Mouse (Mus musculus): ENCODE results near the gene Slc4a2.

The Slc4a2 gene

DNA sequence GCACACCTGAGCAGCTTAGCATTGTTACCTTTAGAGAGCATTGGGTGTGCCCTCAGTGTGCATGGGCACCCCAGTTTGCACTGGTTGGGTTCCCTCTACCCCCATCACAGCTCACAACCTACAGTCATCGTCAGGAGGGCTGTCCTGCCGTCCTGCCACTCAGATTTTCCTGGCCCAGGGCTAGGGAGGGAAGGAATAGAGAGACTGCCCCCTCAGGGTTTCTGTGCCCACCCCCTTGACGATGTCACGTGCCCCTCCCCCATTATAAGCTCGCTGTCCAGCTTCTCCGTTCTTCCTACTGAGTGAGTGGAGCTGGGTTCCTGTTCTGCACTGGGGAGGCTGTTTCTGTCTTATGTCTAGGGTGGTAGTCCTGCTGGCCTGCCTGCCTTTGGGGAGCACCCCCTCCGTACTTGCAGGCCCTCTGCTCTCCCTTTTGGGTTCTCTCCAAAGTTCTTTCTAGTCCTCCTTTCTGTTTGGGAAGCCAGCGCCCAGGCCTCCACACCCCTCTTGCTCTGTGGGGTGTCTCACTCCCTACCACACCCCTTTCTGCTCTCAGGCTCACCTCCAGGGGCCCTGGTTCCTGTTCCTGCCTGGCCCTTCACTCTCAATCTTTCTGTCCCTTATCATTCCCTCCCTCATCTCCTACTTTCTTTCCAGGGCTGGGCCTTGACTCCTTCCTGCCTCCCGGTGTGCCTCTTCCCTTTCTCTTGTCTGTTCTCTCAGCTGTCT is 3.1 kb downstream of the Slc4a2 start:
- DNase-seq (ENCODE audit: low spot score) = no peak

DNA sequence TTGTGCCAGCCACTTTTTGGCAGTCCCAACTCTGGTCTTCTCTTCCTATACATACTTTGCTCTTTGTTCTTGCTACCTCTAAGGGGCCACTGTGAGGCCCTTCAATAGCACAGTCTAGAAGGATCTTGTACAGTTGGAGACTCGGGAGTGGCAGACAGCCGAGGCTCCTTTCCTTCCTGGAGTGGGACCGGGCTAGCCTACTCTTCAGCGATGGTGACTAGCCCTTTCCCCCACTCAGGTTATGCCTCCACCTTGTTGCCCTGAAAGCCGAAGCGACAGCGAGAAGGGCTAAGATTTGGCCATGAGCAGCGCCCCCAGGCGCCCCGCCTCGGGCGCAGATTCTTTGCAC is 3.6 kb downstream of the Slc4a2 start:
- no peak for DNase-seq (ENCODE audit: low spot score)

DNA sequence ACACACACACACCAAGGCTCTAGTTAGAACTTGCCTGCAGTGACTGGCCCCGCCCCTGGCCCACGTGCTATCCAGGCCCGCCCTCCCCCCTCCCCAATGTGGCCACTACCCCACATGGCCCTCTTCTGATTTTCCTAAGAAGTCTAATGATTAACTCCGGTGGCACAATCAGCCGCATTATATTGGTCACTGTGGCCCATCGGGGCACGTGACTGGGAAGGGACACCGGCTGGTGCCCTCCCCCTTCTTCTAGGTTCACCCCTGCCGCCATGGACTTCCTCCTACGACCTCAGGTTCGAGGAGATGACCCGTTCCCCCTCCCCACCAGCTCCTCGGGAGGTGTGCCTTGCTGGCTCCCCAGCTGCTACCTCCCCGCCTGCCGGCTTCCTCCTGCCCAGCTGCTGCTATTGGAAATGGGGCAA is 4.4 kb downstream of the Slc4a2 start:
- peak; percentile 25 for DNase-seq (ENCODE audit: low spot score)

DNA sequence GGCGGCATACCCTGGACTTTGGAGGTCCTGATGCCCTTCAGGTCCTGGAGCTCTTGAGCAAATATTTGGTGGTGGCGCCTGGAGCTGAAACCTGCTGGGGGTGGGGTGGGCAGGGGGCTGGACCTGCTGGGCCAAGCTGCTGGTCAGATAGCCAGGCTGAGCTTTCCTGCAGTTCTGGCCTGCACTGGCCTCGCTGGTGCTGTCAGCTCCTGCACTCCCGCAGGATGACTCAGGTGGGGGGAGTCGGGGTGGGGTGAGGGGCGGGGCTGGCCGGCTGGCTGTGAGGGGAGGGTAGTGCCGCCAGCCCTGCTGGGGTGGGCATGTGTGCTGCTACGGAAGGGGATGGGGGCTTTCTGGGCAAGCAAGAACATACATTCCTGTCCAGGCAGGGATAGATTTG is 5.0 kb downstream of the Slc4a2 start:
- DNase-seq (ENCODE audit: low spot score) = no peak

DNA sequence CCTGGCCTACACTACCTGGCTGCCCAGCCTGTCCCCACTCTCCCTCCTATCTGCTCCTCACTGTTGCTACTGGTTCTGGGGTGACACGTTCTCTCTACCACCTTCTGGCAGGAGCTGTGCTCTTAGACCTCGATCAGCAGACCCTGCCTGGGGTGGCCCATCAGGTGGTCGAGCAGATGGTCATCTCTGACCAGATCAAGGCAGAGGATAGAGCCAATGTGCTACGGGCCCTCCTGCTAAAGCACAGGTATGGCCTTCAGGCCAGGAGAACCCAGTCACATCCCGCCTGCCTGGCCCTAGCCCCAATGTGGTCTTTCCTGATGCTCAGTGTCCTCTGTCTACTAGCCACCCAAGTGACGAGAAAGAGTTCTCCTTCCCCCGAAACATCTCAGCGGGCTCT is 10.4 kb downstream of the Slc4a2 start:
- DNase-seq (ENCODE audit: low spot score) = no peak

DNA sequence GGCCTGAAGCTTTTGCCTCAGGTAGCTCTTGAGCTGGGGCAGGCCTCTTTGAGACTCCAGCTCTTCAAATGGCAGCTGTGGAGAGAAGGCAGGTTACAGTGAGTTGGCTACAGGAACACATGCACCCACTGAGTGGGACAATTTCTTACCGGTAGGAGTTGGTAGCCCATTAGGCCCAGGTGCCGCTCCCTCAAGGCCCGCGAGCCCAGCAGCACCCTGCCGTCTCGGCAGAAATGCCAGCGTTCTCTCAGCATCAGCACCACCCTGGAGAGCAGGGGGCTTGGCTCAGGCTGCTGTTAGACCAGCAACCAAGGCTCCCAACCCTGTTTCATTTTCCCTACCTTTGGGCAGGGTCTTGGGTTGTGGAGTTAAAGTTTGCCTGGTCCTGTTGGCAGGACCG is 17.6 kb downstream of the Slc4a2 start:
- DNase-seq (ENCODE audit: low spot score) = no peak

DNA sequence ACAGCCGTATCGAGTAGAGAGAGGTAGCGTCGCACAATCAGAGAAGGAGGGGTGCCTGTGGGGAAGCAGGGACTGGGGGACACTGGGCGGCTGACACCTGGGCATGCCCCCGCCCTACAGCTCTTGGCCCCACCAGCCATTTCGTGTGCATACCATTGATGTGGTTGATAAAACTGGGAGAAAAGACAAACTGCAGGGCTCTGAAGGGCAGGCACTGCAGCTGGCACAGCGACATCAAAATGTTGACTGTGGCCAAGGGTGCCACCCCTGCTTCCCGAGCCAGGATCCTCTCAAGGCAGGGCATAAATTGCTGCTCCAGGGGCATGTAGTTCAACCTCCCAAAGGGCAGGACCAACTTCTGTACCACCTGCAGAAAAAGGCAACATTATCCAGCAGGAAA is 18.4 kb downstream of the Slc4a2 start:
- DNase-seq (ENCODE audit: low spot score) = no peak

DNA sequence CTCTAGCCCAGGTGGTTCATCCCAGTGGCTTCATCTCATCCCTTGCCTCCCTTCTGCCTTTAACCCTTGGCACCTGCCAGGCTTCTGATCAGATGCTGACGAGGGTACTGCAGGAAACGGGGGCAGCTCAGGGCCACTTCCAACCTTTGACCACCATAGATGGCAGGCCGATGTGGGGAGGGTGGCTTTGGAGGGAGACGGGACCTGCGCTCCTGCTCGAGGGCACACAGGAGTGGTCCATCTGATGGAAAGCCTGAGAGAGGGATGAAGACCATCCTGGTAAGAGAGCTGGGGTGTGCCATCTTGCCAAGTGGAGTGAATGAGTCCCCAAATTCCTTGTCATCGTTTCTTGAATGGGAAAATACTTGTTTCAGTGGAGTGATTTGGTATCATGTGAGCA is 19.6 kb downstream of the Slc4a2 start:
- no peak for DNase-seq (ENCODE audit: low spot score)

DNA sequence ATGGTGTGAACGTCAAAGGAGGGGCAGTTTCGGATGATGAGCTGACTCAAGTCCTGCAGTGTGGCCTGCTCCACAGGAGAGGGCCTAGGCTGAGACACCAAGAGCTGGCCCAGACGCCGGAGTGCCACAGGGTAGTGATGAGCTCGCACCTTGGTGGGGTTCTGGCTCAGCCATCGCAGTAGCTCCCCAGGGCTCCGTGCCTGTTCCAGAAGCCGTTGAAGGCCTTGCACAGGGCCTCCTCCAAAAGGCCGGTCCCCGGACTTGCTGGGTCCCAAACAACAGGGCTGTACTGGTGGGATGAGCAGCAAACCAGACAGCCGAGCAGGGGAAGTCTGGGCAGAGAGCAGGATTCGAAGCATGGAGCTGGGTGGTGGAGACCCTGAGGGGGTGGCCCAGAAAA is 20.3 kb downstream of the Slc4a2 start:
- DNase-seq (ENCODE audit: low spot score) = no peak

DNA sequence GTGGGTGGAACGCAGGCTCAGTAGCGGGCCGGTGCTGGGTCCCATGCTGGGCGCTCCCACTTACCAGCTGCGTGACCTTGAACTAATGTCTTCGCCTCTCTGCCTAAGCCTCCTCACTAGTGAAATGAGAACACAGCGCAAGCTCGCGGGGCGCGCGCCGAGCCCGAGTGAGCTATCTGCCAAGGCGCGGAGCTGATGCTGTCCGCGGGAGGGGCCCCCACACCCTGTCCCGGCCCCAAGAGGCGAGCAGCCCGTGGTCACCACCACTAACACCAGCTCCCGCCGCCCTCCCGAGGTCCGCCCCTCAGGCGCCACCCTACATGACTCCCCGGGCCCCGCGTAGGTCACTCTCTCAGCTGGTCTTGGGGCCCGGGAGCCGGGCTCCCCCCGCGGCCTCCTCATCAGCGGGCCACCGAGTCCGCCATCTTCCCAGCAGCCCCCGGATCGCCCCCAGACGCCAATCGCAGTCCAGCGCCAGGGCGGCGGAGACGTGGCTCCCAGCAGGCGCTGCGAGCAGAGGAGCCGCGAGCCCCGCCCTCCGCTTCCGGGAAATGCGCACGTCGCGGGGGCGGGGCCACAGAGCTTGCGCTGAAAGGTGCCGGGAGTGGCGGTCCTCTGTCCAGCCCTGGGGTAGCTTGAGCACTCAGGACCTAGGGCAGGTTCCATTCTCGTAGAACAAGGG is 21.2 kb downstream of the Slc4a2 start, which contains the start of gene Fastk:
Gene Fastk, minus strand, starts transcription at position 542 of the 682 bp plus-strand sequence.
- DNase-seq (ENCODE audit: low spot score) = peak; percentile 93

DNA sequence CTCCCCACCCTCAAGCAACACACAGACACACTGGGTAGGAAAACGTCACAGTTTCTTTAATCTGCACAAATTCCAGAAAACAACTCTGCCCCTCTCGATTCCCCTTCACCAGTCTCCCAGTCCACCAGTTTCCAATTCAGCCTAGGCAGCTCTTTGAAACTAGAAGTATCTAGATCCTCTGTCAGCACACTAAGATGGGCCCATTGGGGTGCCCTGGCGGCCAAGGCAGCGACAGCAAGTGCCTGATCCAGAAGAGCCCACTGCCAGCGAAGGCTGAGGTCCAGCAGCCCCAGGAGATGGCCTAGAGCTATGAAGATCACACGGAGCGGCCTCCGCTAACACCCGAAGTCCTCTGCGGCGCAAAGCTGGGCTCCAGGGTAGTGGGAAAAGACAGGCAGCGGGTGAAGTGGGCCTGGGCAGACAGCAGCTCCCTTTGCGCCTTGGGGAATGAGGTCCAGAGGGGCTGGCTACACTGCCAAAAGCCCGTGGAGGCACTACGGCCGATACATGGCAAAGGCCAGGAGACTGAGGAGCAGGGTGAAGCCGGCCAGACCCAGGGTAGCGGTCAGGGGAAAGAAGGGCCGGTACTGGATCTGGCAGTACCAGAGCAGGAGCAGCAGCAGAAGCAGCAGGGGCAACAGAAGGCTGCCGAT is 21.9 kb downstream of the Slc4a2 start:
- no peak for DNase-seq (ENCODE audit: low spot score)

DNA sequence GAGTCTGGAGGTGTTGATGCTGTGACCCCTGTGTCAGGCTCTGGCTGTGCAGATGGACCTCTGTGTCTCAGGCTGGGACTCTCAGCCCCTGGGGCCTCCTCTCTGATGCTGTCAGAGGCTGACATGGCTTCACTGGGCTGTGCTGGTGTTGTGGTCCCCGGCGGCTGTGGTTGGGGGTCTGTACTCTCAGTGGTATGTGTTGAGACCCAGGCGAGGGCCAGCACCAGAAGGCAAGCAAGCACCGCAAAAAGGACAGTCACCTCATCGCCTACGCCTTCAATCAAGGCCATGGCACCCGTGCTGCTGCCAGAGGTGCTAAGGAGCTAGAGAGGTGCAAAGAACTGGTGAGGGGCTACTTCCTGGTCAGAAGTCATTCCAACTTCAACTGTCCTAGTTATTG is 23.0 kb downstream of the Slc4a2 start:
- DNase-seq (ENCODE audit: low spot score) = no peak

DNA sequence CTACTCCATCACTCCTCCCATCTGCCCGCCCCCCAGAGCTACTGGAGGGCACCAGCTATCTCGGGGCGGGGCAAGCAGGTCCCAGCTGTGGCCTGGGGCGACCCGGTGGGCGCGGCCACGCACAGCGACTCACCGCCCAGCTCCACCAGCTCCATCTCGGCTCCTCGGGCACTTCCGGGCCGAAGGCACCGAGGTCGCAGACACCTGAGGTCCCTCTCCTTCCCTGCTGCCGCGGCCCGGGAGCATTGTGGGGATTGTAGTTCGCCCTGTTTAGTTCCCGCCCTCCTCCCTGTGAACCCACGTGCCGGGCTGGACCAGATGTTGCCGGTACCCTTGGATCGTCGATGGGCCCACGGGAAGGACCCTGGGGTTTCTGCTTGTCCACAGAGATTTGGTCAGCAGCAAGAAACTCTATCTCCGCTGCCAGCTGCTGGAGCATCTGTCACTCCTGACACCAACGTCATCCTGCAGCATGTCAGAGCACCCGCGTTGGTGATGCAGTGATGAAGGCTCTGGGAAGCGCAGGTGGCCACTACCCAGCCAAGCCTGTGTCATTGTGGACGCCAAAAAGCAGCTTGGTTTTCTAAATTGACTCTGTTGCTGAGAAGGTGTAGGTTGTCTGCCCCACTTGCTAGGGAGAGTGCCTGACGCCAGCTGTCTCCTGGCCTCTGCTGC is 24.1 kb downstream of the Slc4a2 start, which contains the start of gene Tmub1:
Gene Tmub1, minus strand, starts transcription at position 231 of the 675 bp plus-strand sequence.
- peak; percentile 85 for DNase-seq (ENCODE audit: low spot score)

DNA sequence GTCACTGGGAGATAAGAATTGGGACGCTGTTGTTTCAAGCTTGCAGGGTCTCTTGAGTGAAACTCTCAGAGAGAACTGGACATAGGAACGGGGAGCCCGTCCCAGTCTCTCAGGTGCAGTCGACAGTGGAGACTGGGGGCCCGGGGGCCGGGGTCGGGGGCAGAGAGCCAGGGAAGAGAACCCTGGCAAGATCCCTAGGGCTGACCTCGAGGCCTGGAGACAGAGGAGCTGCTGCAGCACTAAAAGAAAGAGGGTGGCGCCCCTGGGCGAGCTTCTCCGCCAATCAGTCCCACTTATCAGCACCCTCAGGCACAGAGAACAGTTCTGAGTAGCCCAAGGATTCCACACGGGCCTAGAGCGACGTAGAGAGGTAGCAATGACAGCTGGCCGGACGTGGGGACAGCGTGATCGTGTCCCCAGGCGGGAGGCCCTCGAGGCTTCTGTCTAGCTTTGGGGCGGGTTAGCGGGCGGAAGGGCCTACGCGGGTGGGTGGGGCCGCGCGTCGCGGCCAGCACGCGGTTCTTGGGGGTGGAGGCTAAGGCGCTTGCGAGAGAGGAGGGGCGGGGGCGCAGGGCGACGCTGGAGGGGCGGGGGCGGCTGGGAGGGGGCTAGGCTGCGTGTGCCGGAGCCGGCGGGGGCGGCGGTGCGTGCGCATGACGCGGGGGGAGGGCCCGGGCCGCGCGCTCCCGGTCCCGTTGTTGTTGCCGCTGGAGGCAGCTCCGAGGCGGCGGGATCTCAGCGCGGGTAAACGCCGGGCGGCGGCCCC is 27.8 kb downstream of the Slc4a2 start:
- peak; percentile 85 for DNase-seq (ENCODE audit: low spot score)

DNA sequence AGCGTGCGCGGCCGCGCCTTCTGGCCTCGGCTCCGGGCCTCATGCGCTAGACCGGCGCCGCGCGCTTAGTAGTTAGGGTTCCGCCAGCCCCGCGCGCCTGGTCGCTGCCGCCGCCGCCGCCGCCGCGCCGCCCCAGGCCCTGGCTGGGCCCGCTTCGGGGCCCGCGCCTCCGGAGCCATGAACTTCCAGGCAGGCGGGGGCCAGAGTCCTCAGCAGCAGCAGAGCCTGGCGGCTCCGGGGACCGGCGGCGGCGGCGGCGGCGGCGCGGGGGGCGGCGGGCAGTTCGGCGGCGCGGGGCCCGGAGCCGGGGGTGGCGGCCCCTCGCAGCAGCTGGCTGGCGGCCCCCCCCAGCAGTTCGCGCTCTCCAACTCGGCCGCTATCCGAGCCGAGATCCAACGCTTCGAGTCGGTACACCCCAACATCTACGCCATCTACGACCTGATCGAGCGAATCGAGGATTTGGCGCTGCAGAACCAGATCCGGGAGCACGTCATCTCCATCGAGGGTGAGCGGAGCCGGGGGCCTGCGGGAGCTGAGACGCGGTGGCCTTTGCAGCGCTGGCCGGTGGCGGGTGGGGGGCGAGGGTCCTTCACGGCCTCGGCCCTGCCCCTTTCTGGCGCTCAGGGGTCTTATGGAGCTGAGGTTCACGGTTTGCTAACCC is 28.5 kb downstream of the Slc4a2 start, which contains the start of gene Agap3:
Gene Agap3, plus strand, starts transcription at position 148 of the 661 bp plus-strand sequence.
- DNase-seq (ENCODE audit: low spot score) = no peak

DNA sequence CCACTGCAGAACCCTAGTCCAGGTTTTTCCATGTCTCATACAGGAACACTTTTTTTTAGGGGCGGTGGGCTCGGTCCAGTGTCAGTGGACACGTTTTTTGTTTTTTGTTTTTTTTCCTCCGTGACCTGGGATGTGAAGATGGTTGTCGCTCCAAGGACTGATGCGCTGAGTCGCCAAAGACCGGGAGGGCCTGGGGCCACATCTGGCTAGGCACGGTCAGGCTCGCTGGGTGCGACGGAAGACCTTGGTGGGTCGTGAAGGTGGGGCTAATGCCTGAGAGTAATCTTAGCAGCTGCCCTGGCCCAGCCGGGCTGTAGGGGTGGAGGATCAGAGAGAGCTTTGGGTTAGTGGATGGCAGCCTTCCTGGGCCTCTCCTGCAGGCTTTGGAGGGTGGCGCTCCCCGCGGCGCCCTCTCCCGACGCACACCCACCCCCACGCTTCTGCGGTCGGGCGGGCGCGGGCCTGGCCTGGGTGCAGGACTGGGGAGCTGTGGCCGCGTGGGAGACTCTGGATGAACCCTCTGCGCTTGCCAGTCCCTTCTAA is 29.1 kb downstream of the Slc4a2 start:
- DNase-seq (ENCODE audit: low spot score) = no peak

DNA sequence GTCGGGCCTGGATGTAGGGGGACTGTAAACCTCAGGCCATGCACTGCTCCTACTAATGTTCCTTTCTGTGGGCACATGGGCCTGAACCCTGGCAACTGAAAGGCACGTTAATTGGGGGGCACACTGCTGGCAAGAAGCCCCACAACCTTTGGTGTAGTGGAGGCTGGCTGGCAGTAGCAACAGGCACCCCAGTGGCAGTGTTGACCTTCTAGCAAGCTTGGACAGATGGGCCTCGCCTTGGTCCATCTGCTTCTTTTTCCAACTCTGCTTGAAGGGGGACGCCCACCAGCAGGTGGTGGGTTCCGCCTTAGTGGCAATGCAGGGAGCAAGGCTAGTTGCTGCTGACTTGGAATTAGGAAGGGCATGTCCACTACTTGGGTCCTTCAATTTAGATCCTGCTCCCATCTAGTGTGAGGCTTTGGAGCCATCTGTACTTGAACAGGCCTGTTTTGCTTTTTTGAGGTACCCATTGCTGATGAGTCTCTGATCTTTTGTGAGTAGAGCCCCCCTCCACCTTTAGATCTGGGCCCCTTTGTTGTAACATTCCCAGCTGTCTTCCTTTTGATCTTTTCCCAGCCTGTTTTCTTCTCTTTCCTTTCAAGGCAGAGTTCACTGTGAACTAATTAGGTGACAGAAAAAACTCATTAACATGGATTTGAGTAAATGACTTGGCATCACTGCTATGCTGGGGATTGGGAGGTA is 29.8 kb downstream of the Slc4a2 start:
- no peak for DNase-seq (ENCODE audit: low spot score)

DNA sequence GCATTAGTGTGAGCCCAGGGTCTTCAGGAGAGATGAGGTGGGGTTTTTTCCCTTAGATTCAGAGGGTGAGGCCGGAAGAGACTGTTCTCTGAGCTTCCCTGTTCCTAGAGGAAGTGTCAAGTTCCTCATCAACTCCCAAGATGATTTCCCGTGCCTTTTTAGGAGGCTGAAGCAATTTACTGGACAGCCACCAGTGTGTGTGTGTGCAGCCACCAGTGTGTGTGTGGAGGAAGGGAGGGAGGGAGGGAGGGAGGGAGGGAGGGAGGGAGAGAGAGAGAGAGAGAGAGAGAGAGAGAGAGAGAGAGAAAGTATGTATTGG is 30.3 kb downstream of the Slc4a2 start:
- no peak for DNase-seq (ENCODE audit: low spot score)

DNA sequence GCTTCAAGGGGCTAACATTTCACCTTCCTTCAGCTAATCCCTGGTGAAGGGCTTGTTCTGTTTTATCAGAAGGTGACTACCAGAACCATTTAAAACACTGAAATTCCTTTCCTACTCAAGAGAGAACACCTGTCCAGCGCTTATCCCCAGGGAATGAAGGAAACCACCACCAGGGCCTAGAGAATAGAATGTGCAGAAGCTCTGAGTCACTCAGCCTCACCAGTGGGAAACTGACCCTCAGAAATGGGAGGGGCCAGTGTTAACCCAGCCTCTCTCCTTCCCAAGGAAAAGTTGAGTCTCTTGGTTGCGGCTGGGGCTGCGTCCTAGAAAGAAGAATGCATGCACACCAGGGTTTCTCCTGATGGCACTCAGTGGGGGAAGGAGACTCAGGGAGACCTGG is 31.4 kb downstream of the Slc4a2 start:
- no peak for DNase-seq (ENCODE audit: low spot score)

DNA sequence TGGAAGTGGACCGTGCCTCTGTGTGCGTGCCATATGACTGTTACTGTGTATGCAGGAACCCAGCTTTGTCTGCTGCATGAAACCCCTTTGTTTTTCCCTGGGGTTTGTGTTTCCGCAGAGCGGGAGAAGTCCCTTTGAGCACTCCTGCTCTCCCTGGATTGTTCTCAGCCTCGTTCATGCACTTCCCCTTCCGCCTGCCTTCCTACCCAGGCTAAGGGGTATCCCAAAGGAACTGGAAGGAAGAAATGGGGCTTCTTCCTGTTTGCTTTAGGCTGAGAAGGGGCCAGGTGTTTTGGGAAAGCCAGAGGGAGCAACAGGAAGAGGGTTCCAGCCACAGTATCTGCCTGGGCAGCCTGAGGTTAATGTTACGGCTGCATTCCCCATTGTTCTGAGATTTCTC is 32.0 kb downstream of the Slc4a2 start:
- DNase-seq (ENCODE audit: low spot score) = no peak

DNA sequence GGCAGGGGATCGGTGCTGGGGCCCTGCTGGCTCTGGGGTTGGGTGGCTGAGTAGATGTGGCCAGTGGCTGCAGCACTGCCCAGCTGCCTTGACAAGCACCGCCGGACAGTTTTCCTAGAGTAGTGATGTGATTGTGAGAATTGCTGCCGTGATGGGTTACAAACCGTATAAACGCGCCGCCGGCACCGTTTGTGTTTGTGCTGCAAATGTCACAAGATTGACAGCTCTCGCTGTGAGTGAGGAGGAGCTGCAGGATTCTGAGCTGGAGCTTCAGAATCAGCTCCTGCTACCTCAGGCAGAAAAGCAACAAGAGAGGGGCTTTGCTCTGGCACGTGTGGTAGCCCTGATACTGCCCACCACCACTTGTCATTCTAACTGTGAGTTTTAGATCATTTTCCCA is 43.1 kb downstream of the Slc4a2 start:
- no peak for DNase-seq (ENCODE audit: low spot score)

Measured in urinary bladder, postnatal 14 days (tissue).